Mouse (Mus musculus) embryonic fibroblast, embryonic 13.5 days (primary cell): ENCODE data around the gene Pop5.

ENCODE experiments used
- CTCF ChIP-seq: IDR thresholded peaks from 2 replicates; pipeline ENCODE4 v1.5.1; 2011; ENCODE audit warnings: mild to moderate bottlenecking, control low read depth, low read length, moderate library complexity, borderline replicate concordance; ENCODE audit not compliant: insufficient read depth
- POLR2A ChIP-seq: IDR thresholded peaks from 2 replicates; pipeline ENCODE4 v1.6.1; 2011; ENCODE audit warnings: low read depth, mild to moderate bottlenecking, control low read depth, low read length, moderate library complexity

- no peak for TF ChIP-seq CTCF
- TF ChIP-seq POLR2A, result 0 out of 2 replicates have a peak, but pooled peaks have one; percentile 24
Observed at GRCm38 (mm10) chr5:115235323-115235771, 289 bp upstream of the Pop5 start.
